Mouse (Mus musculus) neural tube, embryonic 12.5 days (tissue): ENCODE data around the gene Jsrp1. TPM values are rescaled to one million over a fixed set of nuclear protein-coding genes. Genes with fewer than 3 reads are reported as not detected.

Experiments used
- ATAC-seq: fragments of 200-750 bp; cut with Nextera tagmentation; 2 replicates; pipeline ENCODE4 v1.8.0; 2017; ENCODE audit warnings: low read depth, mild to moderate bottlenecking, moderate TSS enrichment, moderate library complexity; ENCODE audit not compliant: low FRiP score
- H3K27ac ChIP-seq: fragments of 300-500 bp; sonication (generic); 2 replicates; pipeline ENCODE4 v1.5.1; 2016
- H3K27me3 ChIP-seq: fragments of 300-500 bp; sonication (generic); replicated peaks from 2 replicates; pipeline ENCODE4 v1.6.1; 2016; ENCODE audit warnings: mild to moderate bottlenecking
- H3K36me3 ChIP-seq: fragments of 300-500 bp; sonication (generic); 2 replicates; pipeline ENCODE4 v1.6.1; 2016; ENCODE audit warnings: mild to moderate bottlenecking
- H3K4me1 ChIP-seq: fragments of 300-500 bp; sonication (generic); 2 replicates; pipeline ENCODE4 v1.6.1; 2016
- H3K4me2 ChIP-seq: fragments of 300-500 bp; sonication (generic); replicated peaks from 2 replicates; pipeline ENCODE4 v1.6.1; 2016; ENCODE audit warnings: mild to moderate bottlenecking
- H3K4me3 ChIP-seq: fragments of 300-500 bp; sonication (generic); 2 replicates; pipeline ENCODE4 v1.5.1; 2016
- H3K9ac ChIP-seq: fragments of 300-500 bp; sonication (generic); 2 replicates; pipeline ENCODE4 v1.6.1; 2016; ENCODE audit warnings: mild to moderate bottlenecking
- H3K9me3 ChIP-seq: fragments of 300-500 bp; sonication (generic); 2 replicates; pipeline ENCODE4 v1.6.1; 2016; ENCODE audit warnings: mild to moderate bottlenecking
- whole genome bisulfite sequencing: fragments of 180-500 bp; shearing (Covaris S2); methylation state at CpG from one replicate; pipeline ENCODE4 v1.1.7; 2016; 5-methylcytosine and 5-hydroxymethylcytosine counted together
- polyA plus RNA-seq: library from polyadenylated mRNA; unstranded; fragments of >200 nt; fragmentation: Nextera tagmentation; extraction: Ambion mirVana; gene quantifications from 2 replicates; pipeline ENCODE4 v1.2.1, GENCODE M21; 2016

The Jsrp1 gene
- polyA plus RNA-seq, 1 experiment from 2014 or later, result 1.6 TPM

GRCm38 (mm10) chr10:80776358-80776869, 36.9 kb downstream of the Jsrp1 start:
- Histone ChIP-seq H3K27me3 (no peaks in the 10 kb centered on the region), H3K36me3 (peaks cover 100% of the 10 kb centered on the region), H3K9ac (no peak overlapping the region), H3K4me2 (no peak overlapping the region), H3K4me1 (no peaks in the 10 kb centered on the region), H3K27ac (no peak overlapping the region), H3K9me3 (no peaks in the 10 kb centered on the region), H3K4me3 (no peak overlapping the region)
- no peak for ATAC-seq
- WGBS, result 92% methylated on average over 6 of the region's 6 CpGs

- Histone ChIP-seq H3K4me3 (no peak overlapping the region), H3K27me3 (no peaks in the 10 kb centered on the region), H3K27ac (no peak overlapping the region), H3K4me2 (no peak overlapping the region), H3K9ac (no peak overlapping the region), H3K9me3 (no peaks in the 10 kb centered on the region), H3K36me3 (peaks cover 100% of the 10 kb centered on the region), H3K4me1 (no peaks in the 10 kb centered on the region)
- 96% methylated on average over 4 of the region's 4 CpGs for WGBS
- no peak for ATAC-seq
Measured at GRCm38 (mm10) chr10:80775731-80776130, 37.6 kb downstream of the Jsrp1 start.

- 90% methylated on average over 4 of the region's 4 CpGs for WGBS
- no peak overlapping the region for H3K4me3 ChIP-seq
- H3K36me3 ChIP-seq, result peaks cover 100% of the 10 kb centered on the region
- no peaks in the 10 kb centered on the region for H3K4me1 ChIP-seq
- H3K4me2 ChIP-seq, result no peak overlapping the region
- no peaks in the 10 kb centered on the region for H3K9me3 ChIP-seq
- H3K27me3 ChIP-seq, result no peaks in the 10 kb centered on the region
- no peak overlapping the region for H3K27ac ChIP-seq
- H3K9ac ChIP-seq, result no peak overlapping the region
- no peak for ATAC-seq
Measured at GRCm38 (mm10) chr10:80774981-80775380, 38.3 kb downstream of the Jsrp1 start.

- 0 out of 2 replicates have a peak, but pooled peaks have one; percentile 50 for ATAC-seq
- H3K9me3 ChIP-seq, result no peaks in the 10 kb centered on the region
- no peak overlapping the region for H3K27ac ChIP-seq
- no peak overlapping the region for H3K4me2 ChIP-seq
- no peaks in the 10 kb centered on the region for H3K4me1 ChIP-seq
- no peak overlapping the region for H3K4me3 ChIP-seq
- H3K9ac ChIP-seq, result no peak overlapping the region
- 78% methylated on average over 2 of the region's 2 CpGs for WGBS
- H3K36me3 ChIP-seq, result peaks cover 100% of the 10 kb centered on the region
- H3K27me3 ChIP-seq, result no peaks in the 10 kb centered on the region
Measured at GRCm38 (mm10) chr10:80774549-80774948, 38.7 kb downstream of the Jsrp1 start.

- no peak overlapping the region for H3K4me2 ChIP-seq
- ATAC-seq, result no peak
- peaks cover 97% of the 10 kb centered on the region for H3K36me3 ChIP-seq
- 92% methylated on average over 5 of the region's 5 CpGs for WGBS
- no peaks in the 10 kb centered on the region for H3K27me3 ChIP-seq
- H3K4me1 ChIP-seq, result no peaks in the 10 kb centered on the region
- no peaks in the 10 kb centered on the region for H3K9me3 ChIP-seq
- no peak overlapping the region for H3K27ac ChIP-seq
- 0 out of 2 replicates have a peak overlapping the region, but pooled peaks have one; percentile 29 for H3K9ac ChIP-seq
- no peak overlapping the region for H3K4me3 ChIP-seq
Measured at GRCm38 (mm10) chr10:80773816-80774215, 39.5 kb downstream of the Jsrp1 start.

GRCm38 (mm10) chr10:80768365-80768764, 44.9 kb downstream of the Jsrp1 start:
- Histone ChIP-seq H3K27ac (no peak overlapping the region), H3K4me3 (no peak overlapping the region), H3K36me3 (peaks cover 86% of the 10 kb centered on the region), H3K9me3 (no peaks in the 10 kb centered on the region), H3K4me2 (no peak overlapping the region), H3K27me3 (no peaks in the 10 kb centered on the region), H3K9ac (no peak overlapping the region), H3K4me1 (no peaks in the 10 kb centered on the region)
- 91% methylated on average over 6 of the region's 6 CpGs for WGBS
- no peak for ATAC-seq

- H3K9ac ChIP-seq, result no peak overlapping the region
Measured at GRCm38 (mm10) chr10:80766161-80766815, 47.0 kb downstream of the Jsrp1 start.

GRCm38 (mm10) chr10:80765746-80766145, 47.6 kb downstream of the Jsrp1 start:
- Histone ChIP-seq H3K27me3 (no peaks in the 10 kb centered on the region), H3K4me1 (peaks cover 4% of the 10 kb centered on the region; the same call in 1 of the 2 replicates), H3K4me3 (no peak overlapping the region), H3K4me2 (no peak overlapping the region), H3K27ac (no peak overlapping the region), H3K36me3 (peaks cover 60% of the 10 kb centered on the region), H3K9ac (no peak overlapping the region), H3K9me3 (no peaks in the 10 kb centered on the region)
- no peak for ATAC-seq
- WGBS, result 89% methylated on average over 2 of the region's 2 CpGs

More at GRCm38 (mm10) chr10:80766161-80766815, 47.0 kb downstream of the Jsrp1 start:
- Histone ChIP-seq H3K4me3 (no peak overlapping the region), H3K9me3 (no peaks in the 10 kb centered on the region), H3K4me2 (no peak overlapping the region), H3K27me3 (no peaks in the 10 kb centered on the region), H3K27ac (no peak overlapping the region), H3K4me1 (no peaks in the 10 kb centered on the region), H3K36me3 (peaks cover 65% of the 10 kb centered on the region)
- ATAC-seq, result no peak
- 89% methylated on average over 10 of the region's 10 CpGs for WGBS

- Histone ChIP-seq H3K4me3 (no peak overlapping the region), H3K9ac (no peak overlapping the region), H3K9me3 (no peaks in the 10 kb centered on the region), H3K4me1 (peaks cover 10% of the 10 kb centered on the region; the same call in 1 of the 2 replicates), H3K27ac (no peak overlapping the region), H3K27me3 (no peaks in the 10 kb centered on the region), H3K36me3 (peaks cover 41% of the 10 kb centered on the region), H3K4me2 (no peak overlapping the region)
- 95% methylated on average over 2 of the region's 2 CpGs for WGBS
- ATAC-seq, result no peak
Measured at GRCm38 (mm10) chr10:80763502-80763901, 49.8 kb downstream of the Jsrp1 start.

- Histone ChIP-seq H3K9ac (no peak overlapping the region), H3K27ac (no peak overlapping the region), H3K4me1 (peaks cover 27% of the 10 kb centered on the region), H3K27me3 (no peaks in the 10 kb centered on the region), H3K36me3 (peaks cover 27% of the 10 kb centered on the region), H3K4me2 (no peak overlapping the region), H3K4me3 (no peak overlapping the region), H3K9me3 (no peaks in the 10 kb centered on the region)
- ATAC-seq, result no peak
- 69% methylated on average over 3 of the region's 3 CpGs for WGBS
Measured at GRCm38 (mm10) chr10:80761821-80762220, 51.5 kb downstream of the Jsrp1 start.

GRCm38 (mm10) chr10:80760596-80761524, 52.4 kb downstream of the Jsrp1 start:
- Histone ChIP-seq H3K9me3 (no peaks in the 10 kb centered on the region), H3K9ac (no peak overlapping the region), H3K36me3 (peaks cover 17% of the 10 kb centered on the region), H3K4me3 (no peak overlapping the region), H3K4me1 (peaks cover 37% of the 10 kb centered on the region), H3K27ac (no peak overlapping the region), H3K27me3 (no peaks in the 10 kb centered on the region), H3K4me2 (no peak overlapping the region)
- no peak for ATAC-seq
- WGBS, result 87% methylated on average over 4 of the region's 4 CpGs

GRCm38 (mm10) chr10:80758651-80759050, 54.6 kb downstream of the Jsrp1 start:
- Histone ChIP-seq H3K4me1 (peaks cover 38% of the 10 kb centered on the region), H3K9me3 (no peaks in the 10 kb centered on the region), H3K4me2 (no peak overlapping the region), H3K36me3 (no peaks in the 10 kb centered on the region), H3K9ac (peak overlapping the region; percentile 44; the same call in 1 of the 2 replicates), H3K27me3 (no peaks in the 10 kb centered on the region), H3K4me3 (no peak overlapping the region), H3K27ac (no peak overlapping the region)
- no peak for ATAC-seq
- 93% methylated on average over 7 of the region's 7 CpGs for WGBS
